Mouse (Mus musculus): ENCODE results near the gene A2ml1. TPM values are rescaled to one million over a fixed set of nuclear protein-coding genes. Genes with fewer than 3 reads are reported as not detected.
A peak's percentile ranks its signal among the peaks of the same experiment; 100 is the strongest.
"Not testable (repeated sequence)": the region's sequence is repeated elsewhere in the genome, so short reads cannot be mapped to it uniquely, and the experiment has no call there.

Gene A2ml1
- polyA plus RNA-seq (2012; ENCODE audit: insufficient read depth, insufficient read length, missing spikeins): not detected in 2 replicates

DNA sequence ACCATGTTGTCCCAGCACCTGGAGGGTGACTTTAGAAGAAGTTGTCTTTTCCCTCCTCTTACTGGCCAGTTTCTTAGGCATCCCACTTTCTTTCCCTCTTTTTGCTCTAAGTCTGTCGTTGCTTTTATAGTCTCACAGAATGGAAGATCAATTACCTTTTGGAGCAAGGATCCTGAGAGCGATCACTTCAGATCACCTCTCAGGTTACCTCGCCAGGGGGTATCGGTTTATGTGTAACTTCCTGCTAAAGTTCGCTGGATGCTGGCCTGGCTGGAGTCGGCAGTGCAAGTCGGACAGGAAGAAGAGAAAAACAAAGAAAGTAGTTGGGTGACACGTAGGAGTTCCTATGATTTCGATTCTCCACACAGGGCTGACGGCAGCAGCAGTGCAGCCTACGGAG, at the start of gene A2ml1:
Gene A2ml1 (minus strand): TSS at position 101 of the 400 bp plus-strand sequence.
- Histone ChIP-seq H3K4me3 (ENCODE audit: insufficient read depth, low read depth, low read length) (no peak within 1 kb of the TSS), H3K27ac (replicated peaks; ENCODE audit: low read depth, low read length) (no peak within 1 kb of the TSS), H3K4me1 (ENCODE audit: control insufficient read depth, insufficient read depth, insufficient read length, low read length) (no peaks in the 10 kb centered on the region)

DNA sequence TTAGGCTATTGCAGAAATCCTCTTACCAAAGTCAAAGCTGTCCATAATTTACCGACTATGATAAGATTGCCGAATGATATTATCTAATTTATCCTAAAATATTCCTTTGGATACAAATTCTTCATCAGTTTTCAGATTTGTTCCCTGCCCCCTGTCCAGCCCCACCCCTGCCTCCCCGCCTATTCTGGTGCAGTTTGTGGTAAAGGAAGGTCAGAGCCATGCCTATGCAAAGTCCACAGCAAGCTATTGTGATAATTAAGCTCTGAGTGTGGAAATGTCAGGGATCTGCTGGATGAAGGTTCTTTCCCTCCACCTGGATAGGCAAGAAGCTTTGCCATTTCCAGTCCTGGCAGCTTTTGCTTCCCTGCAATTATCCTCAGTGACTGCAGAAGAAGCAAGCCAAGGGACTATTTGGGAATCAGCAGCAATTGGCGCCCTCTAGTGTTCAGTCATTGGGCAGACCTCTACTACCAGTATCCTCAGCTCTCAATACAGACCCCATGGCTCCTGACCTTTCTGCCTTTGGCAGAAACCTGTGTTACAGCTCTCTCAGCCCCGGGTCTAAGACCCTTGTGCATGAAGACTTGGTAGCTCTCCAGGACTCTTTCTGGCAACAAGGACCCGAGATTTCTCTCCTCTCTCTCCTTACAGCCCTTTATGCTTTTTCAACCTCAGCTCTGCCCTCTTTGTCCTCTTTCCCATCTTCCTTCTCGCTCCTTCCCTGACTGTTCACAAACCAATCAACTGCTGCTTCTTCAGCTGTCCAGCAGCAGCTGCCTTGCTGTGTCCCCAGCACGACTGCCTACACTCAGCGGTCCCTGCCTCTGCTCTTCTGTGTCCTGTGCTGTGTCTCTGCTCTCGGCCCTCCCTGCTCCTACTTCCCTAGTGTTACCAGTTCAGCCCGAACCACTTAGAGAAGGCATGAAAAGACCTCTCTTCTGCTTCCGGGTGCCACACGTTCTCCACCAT, 48.6 kb upstream of the A2ml1 start:
- H3K4me1 ChIP-seq (ENCODE audit: control insufficient read depth, insufficient read depth, insufficient read length, low read length); H3K4me3 ChIP-seq (ENCODE audit: insufficient read depth, low read depth, low read length); H3K27ac ChIP-seq (replicated peaks; ENCODE audit: low read depth, low read length): not testable (repeated sequence)

DNA sequence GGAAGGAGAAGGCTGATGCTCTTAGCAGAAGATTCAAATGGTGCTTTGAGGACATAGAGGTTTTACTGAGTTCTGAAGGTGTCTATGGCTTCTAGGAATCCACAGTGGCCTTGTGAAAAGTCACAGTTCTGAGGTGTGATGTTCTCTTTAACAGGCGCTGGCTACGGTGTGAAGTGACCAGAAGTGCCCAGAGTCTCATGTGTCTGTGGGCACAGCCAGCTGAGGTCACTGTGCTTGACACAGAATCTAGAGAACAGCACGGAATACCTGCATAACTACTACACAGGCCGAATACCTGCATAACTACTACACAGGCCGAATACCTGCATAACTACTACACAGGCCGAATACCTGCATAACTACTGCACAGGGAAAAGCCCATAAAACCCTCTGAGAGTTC, 43.8 kb upstream of the A2ml1 start:
- not testable (repeated sequence) for H3K27ac ChIP-seq (replicated peaks; ENCODE audit: low read depth, low read length); H3K4me3 ChIP-seq (ENCODE audit: insufficient read depth, low read depth, low read length); H3K4me1 ChIP-seq (ENCODE audit: control insufficient read depth, insufficient read depth, insufficient read length, low read length)

DNA sequence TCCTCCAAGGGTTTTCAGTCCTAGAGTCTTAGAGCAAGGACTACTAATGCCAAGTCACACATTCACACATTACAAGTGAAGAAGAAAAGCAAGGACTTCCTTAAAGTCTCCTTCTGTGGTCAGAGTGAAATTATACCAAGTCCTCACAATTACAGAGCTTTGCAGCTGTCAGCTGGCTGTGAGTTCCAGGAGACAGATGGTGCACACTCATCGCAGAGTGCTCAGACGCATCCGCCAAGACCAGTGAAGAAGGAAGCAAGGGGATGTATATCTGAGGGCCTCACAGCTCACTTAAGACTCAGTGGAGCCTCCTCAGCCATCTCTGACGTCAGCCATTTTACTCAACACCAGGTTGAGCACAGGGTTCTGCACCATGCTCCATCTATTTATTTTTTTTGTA, 43.0 kb upstream of the A2ml1 start:
- Histone ChIP-seq H3K4me3 (ENCODE audit: insufficient read depth, low read depth, low read length) (no peak overlapping the region), H3K27ac (replicated peaks; ENCODE audit: low read depth, low read length) (no peak overlapping the region), H3K4me1 (ENCODE audit: control insufficient read depth, insufficient read depth, insufficient read length, low read length) (no peaks in the 10 kb centered on the region)

DNA sequence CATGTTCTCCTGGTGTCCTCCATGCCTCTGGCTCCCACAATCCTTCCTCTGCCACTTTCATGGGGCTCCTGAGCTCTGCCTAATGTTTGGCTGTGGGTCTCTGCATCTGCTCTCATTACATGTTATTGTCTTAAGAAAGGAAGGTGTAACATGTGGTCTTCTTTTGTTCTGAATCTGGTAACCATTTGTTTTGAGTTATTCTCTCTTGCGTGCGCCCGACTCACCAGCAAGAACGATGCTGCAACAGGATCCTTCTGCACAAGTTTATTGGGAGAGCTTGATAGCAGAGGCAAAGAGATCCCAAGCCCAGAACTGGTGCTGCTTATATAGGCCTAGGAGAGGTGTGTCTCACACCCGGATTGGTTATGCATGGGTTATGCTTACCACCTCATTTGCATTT, 42.0 kb upstream of the A2ml1 start, which contains the start of gene Klrb1a:
Gene Klrb1a (minus strand): TSS at position 101 of the 400 bp plus-strand sequence.
- not testable (repeated sequence) for H3K4me3 ChIP-seq (ENCODE audit: insufficient read depth, low read depth, low read length); H3K27ac ChIP-seq (replicated peaks; ENCODE audit: low read depth, low read length); H3K4me1 ChIP-seq (ENCODE audit: control insufficient read depth, insufficient read depth, insufficient read length, low read length)

DNA sequence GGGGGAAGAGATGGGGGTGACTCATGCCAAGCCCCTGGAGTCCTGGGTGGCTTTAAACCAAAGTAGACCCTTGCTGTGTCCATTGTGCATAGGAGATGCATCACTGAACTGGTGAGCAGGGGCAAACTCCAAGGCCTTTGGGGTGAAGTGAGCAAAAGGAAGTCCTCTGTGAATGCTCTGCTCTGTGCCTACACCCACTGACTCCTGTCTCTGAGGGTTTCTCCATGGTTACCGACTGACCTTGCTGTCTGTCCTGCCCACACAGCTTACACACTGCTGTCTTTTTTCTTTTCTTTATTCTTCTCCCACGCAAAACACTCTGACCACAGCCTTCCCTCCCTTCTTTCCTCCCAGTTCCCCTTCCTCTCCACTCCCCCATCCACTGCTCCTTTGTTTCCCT, 41.3 kb upstream of the A2ml1 start:
- Histone ChIP-seq H3K4me3 (ENCODE audit: insufficient read depth, low read depth, low read length) (no peak overlapping the region), H3K27ac (replicated peaks; ENCODE audit: low read depth, low read length) (no peak overlapping the region), H3K4me1 (ENCODE audit: control insufficient read depth, insufficient read depth, insufficient read length, low read length) (no peaks in the 10 kb centered on the region)

DNA sequence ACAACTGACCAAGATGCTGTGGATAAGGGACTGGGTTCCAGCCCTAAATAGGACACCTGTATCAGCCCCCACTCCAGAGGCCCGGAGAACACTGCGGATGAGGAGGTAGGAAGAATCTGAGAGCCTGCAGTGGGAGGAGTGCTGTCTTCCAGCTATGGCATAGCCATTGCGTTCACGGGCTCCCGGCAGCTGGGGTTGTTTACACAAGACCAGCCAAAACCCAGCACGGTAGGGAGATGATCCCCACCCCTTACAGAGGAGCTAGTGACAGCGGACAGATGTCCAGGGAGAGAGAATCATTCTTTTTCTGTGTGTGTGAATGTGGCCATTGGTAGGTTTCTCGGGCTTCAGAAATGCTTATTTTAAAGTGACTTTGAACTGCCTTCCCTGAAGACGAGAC, 24.9 kb upstream of the A2ml1 start:
- H3K4me1 ChIP-seq (ENCODE audit: control insufficient read depth, insufficient read depth, insufficient read length, low read length): no peaks in the 10 kb centered on the region

DNA sequence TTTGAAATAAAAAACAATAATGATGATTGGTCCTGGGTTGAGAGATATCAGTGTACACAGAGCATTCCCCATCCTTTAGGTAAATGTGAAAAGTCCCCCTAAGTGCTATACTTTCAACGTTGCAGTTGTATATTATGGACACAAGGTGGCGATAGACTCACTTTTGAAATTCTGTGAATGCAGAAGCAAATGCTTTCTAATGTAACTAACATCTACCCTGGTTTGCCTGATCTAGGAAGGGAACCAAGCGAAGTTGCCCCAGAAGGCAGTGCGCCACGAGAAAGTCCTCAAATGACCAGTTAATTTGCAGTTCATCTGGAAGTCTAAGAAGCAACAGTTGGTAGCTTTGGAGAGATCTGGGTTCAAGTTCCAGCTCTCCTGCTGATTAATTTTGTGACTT, 23.1 kb upstream of the A2ml1 start:
- H3K4me1 ChIP-seq (ENCODE audit: control insufficient read depth, insufficient read depth, insufficient read length, low read length): no peaks in the 10 kb centered on the region

More for the DNA sequence above, 24.9 kb upstream of the A2ml1 start:
- Histone ChIP-seq H3K27ac (replicated peaks; ENCODE audit: low read depth, low read length) (no peak overlapping the region), H3K4me3 (ENCODE audit: insufficient read depth, low read depth, low read length) (no peak overlapping the region)

DNA sequence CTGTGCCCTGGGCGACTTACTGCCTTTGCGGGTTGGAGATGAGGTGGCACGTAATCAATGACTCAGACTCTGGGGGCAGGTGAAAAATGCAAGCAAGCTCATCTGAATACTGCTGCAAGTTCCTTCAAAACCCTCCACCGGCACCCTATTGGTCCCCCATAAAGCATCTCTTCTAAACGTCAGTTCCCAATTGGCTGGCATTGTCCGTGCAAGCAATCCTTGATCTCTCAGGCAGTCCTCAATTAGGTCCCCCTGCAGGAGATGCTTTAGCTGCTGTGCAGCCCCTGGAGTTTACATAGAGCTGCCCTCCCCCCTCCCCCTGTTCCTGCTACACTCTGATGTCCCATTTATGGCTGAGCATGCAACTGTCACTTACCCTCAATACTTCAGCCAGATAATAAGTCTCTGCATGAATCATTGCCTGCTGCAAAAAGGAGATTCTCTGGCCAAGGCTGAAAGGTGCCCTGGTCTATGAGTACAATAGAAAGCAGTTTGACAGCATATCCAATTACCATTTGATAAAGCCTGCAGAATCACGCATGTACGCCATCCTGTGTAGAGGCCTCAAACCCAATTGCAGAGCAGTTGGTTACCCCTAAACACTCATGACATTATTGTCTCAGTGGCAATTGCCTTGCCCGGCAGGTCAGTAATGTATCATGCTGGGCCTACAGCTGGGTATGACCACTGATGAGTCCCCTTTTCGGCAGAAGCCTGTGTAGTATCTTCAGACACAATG, 21.2 kb upstream of the A2ml1 start:
- no peaks in the 10 kb centered on the region for H3K4me1 ChIP-seq (ENCODE audit: control insufficient read depth, insufficient read depth, insufficient read length, low read length)
- H3K4me3 ChIP-seq (ENCODE audit: insufficient read depth, low read depth, low read length): no peak overlapping the region
- H3K27ac ChIP-seq (replicated peaks; ENCODE audit: low read depth, low read length): no peak overlapping the region

More for the DNA sequence above, 23.1 kb upstream of the A2ml1 start:
- Histone ChIP-seq H3K27ac (replicated peaks; ENCODE audit: low read depth, low read length) (no peak overlapping the region), H3K4me3 (ENCODE audit: insufficient read depth, low read depth, low read length) (no peak overlapping the region)

DNA sequence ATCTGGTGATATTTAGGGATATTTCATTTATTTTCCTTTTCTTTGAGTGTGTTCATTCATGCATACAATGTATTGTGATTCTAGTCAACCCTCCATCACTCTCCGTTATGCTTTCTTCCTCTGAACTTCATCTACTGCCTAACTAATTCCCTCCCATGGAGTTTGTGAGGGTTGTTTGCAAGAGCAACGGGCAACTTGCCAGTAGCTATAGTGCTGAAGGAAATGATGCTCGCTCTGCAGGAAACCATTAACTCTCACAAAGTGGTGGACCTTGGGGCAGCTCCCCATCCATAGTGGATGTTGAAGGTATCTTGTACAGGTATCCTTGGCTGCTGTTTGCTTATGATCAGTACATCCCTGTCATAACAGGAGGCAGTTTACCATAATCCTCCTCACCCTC, 20.6 kb upstream of the A2ml1 start:
- Histone ChIP-seq H3K27ac (replicated peaks; ENCODE audit: low read depth, low read length) (no peak overlapping the region), H3K4me1 (ENCODE audit: control insufficient read depth, insufficient read depth, insufficient read length, low read length) (no peaks in the 10 kb centered on the region), H3K4me3 (ENCODE audit: insufficient read depth, low read depth, low read length) (no peak overlapping the region)

DNA sequence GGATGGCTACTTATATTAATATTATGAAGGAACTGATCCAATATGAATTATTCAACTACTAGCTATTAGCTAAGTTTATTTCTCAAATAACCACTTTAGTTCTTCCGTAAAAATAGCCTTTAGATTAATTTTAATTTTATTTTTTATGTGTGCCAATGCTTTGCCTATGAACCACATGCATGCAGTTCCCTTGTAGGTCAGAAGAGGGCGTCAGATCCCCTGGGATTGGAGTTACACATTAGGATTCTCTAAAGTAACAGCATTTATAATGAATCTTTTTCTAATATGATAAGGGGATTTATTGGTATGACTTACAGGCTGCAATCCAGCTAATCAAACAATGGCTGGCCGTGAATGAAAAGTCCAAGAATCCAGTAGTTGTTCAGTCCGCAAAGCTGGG, 18.1 kb upstream of the A2ml1 start:
- H3K4me3 ChIP-seq (ENCODE audit: insufficient read depth, low read depth, low read length): no peak overlapping the region
- no peaks in the 10 kb centered on the region for H3K4me1 ChIP-seq (ENCODE audit: control insufficient read depth, insufficient read depth, insufficient read length, low read length)
- no peak overlapping the region for H3K27ac ChIP-seq (replicated peaks; ENCODE audit: low read depth, low read length)

DNA sequence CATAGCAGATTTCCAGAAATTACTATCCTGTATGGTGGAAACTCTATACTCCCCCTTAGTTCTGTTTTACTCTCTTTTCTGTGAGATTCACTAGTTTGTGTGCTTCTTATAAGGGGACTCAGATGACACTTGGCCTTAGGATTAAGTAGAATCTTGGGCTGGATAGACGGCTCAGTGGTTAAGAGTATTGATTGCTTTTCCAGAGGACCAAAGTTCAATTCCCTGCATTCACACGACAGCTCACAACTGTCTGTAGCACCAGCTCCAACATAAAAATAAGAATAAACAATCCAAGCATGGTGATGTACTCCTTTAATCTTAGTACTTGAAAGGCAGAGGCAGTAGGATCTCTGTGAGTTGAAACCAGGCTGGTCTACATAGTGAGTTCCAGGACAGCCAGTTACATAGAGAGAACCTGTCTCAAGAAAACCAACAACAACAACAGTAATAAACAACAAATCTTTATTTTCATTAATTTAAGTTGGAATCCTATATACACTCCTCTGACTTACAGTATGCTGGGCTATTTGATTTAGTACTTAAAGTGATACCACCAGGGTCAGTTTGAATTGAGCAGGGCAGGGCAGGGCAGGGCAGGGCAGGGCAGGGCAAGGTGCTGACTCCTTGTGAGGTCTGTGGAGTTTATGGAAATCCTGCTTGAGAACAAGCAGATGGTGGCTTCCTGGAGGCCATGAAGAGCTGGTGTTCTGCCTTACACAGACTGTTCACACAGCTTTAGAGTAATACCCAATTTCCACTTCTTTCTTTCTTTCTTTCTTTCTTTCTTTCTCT, 17.0 kb upstream of the A2ml1 start:
- H3K27ac ChIP-seq (replicated peaks; ENCODE audit: low read depth, low read length): no peak overlapping the region

DNA sequence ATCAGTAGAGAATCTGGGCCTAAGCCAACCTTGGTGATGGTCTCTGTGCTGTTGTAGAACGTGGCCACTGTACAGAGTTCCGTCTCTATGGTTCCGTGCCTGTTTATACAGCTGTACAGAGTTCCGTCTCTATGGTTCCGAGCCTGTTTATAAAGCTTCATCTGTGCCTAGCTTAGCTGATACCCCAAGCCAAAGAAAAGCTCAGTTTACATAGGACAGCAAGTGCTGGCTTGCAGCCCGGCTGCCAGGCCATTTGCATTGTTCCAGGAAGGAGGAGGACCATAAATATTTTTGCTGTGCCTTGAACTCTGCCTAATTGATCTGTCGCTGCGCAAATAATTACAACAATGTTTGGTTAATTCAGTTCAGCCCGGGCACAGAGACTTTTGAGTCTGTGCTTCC, 15.7 kb upstream of the A2ml1 start:
- peak overlapping the region; percentile 0; the same call in 1 of the 2 replicates for H3K27ac ChIP-seq (replicated peaks; ENCODE audit: low read depth, low read length)
- peak overlapping the region; percentile 45 for H3K4me3 ChIP-seq (ENCODE audit: insufficient read depth, low read depth, low read length)
- no peaks in the 10 kb centered on the region for H3K4me1 ChIP-seq (ENCODE audit: control insufficient read depth, insufficient read depth, insufficient read length, low read length)

More for the DNA sequence above, 17.0 kb upstream of the A2ml1 start:
- H3K4me1 ChIP-seq (ENCODE audit: control insufficient read depth, insufficient read depth, insufficient read length, low read length): no peaks in the 10 kb centered on the region
- no peak overlapping the region for H3K4me3 ChIP-seq (ENCODE audit: insufficient read depth, low read depth, low read length)

DNA sequence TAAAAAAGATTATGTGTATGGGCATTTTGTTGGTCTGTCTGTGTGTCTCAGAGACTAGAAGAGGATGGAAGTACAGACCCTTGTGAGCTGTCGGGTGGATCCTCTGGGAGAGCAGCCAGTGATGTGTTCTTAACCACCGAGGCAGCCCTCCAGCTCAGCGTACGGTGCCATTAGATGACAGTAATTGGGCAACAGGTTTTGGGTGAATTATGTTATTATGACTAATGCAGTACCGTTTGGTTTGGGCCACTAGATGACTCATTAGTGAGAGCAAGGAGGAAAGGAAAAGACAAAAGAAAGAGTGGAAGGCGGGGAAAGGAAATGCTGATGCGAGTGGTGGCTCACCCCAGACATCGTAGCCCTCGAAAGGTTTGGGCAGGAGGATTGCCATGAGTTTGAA, 13.2 kb upstream of the A2ml1 start:
- H3K27ac ChIP-seq (replicated peaks; ENCODE audit: low read depth, low read length): no peak overlapping the region

DNA sequence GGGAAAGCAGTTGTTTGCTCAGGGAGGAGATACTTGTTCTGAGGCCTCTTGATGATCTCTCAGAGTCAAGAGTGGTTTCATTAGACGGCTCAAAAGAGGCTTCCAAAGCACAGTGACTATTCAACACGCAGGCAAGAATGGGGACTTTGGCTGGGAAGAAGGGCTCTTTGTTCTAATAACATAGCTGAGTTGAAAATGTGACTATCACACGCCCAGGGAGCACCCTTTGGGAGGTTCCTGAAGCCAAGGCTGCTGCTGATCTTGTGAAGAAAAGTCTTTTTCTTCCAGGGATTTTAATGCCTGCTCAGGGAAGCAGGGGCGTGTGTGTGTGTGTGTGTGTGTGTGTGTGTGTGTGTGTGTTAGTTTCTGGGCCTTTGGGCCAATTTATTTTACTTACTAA, 8.0 kb upstream of the A2ml1 start:
- Histone ChIP-seq H3K4me1 (ENCODE audit: control insufficient read depth, insufficient read depth, insufficient read length, low read length) (no peaks in the 10 kb centered on the region), H3K27ac (replicated peaks; ENCODE audit: low read depth, low read length) (no peak overlapping the region), H3K4me3 (ENCODE audit: insufficient read depth, low read depth, low read length) (no peak overlapping the region)

More for the DNA sequence above, 13.2 kb upstream of the A2ml1 start:
- Histone ChIP-seq H3K4me3 (ENCODE audit: insufficient read depth, low read depth, low read length) (no peak overlapping the region), H3K4me1 (ENCODE audit: control insufficient read depth, insufficient read depth, insufficient read length, low read length) (no peaks in the 10 kb centered on the region)

Data from brown adipose tissue, adult 24 weeks (tissue).